Mouse (Mus musculus): ENCODE data around the gene Sit1. TPM values are rescaled to one million over a fixed set of nuclear protein-coding genes. Genes with fewer than 3 reads are reported as not detected.

Gene Sit1
- polyA plus RNA-seq, 1 experiment, result 0.85 TPM

DNA sequence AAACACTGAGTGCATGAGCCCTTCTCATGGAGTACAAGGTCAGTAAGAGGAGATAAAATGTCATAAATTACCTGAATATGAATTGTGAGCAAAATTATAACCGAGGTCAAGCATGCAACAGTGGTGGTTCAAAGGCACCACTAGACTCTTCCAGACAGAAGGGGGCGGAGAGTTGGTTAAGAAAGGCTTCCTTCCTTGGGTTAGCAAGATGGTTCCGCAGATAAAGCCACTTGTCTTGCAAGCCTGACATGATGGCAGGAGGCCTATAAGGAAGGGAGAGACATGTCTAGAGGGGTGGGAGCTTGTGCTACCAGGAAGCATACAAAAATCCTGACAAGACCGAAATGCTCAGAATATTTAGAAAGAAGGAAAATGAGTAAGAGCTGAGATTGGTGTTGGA, 20.7 kb upstream of the Sit1 start:
- WGBS, result 62% methylated on average over 4 of the region's 4 CpGs
- Histone ChIP-seq H3K4me3 (replicated peaks; ENCODE audit: extremely low read depth, low read depth, low read length) (no peak overlapping the region), H3K4me1 (ENCODE audit: control insufficient read depth, insufficient read depth, low read length) (peaks cover 7% of the 10 kb centered on the region; the same call in 1 of the 2 replicates)
- TF ChIP-seq POLR2A (IDR thresholded peaks at IDR 0.05; ENCODE audit: borderline replicate concordance, extremely low read depth, low read depth, low read length) (no peak), CTCF (IDR thresholded peaks at IDR 0.05; ENCODE audit: insufficient read depth, low read length) (no peak)
- no peak for DNase-seq

DNA sequence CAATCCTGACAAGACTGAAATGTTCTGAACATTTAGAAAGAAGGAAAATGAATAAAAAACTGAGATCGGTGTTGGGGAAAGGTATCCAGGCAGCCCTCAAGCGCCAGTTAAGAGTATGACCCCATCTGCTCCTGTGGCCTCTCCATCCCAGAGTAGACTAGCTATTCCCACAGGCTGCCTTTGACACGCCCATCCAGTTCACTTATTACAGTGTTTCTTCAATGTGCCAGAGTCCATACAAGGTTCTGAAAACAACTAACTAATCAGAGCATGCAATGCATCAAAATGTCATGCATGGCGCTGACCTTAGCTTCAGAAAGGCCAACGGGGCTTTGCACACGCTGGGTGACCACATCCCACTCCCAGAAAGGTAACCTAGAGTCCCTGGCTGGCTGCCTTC, 20.0 kb upstream of the Sit1 start:
- Histone ChIP-seq H3K4me1 (ENCODE audit: control insufficient read depth, insufficient read depth, low read length) (peaks cover 3% of the 10 kb centered on the region; the same call in 1 of the 2 replicates), H3K4me3 (replicated peaks; ENCODE audit: extremely low read depth, low read depth, low read length) (no peak overlapping the region)
- TF ChIP-seq POLR2A (IDR thresholded peaks at IDR 0.05; ENCODE audit: borderline replicate concordance, extremely low read depth, low read depth, low read length) (no peak), CTCF (IDR thresholded peaks at IDR 0.05; ENCODE audit: insufficient read depth, low read length) (no peak)
- DNase-seq, result no peak
- WGBS, result 83% methylated on average over 6 of the region's 6 CpGs

DNA sequence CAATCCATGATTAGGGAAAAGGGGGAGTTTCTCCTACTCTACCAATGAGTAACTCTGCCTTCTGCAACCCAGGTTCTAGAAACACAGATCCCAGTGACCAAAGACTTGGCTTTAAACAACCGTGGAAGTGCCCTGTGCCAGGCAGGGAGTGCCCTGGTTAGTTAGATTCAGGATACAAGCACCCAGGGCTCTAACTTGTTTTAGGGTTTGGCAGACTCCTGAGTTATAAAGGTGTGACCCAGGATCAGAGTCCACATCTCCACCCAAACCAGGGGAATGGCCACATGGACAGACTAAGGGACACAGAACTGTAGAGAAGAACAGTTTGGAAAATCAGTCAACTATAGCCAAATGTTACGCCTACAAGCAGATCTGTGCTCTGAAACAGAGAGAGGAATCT, 19.5 kb upstream of the Sit1 start:
- Histone ChIP-seq H3K4me3 (replicated peaks; ENCODE audit: extremely low read depth, low read depth, low read length) (no peak overlapping the region), H3K4me1 (ENCODE audit: control insufficient read depth, insufficient read depth, low read length) (peaks cover 3% of the 10 kb centered on the region; the same call in 1 of the 2 replicates)
- TF ChIP-seq CTCF (IDR thresholded peaks at IDR 0.05; ENCODE audit: insufficient read depth, low read length), result no peak
- TF ChIP-seq POLR2A (IDR thresholded peaks at IDR 0.05; ENCODE audit: borderline replicate concordance, extremely low read depth, low read depth, low read length), result no peak
- WGBS, result 86% methylated on average over 2 of the region's 2 CpGs
- DNase-seq, result no peak

DNA sequence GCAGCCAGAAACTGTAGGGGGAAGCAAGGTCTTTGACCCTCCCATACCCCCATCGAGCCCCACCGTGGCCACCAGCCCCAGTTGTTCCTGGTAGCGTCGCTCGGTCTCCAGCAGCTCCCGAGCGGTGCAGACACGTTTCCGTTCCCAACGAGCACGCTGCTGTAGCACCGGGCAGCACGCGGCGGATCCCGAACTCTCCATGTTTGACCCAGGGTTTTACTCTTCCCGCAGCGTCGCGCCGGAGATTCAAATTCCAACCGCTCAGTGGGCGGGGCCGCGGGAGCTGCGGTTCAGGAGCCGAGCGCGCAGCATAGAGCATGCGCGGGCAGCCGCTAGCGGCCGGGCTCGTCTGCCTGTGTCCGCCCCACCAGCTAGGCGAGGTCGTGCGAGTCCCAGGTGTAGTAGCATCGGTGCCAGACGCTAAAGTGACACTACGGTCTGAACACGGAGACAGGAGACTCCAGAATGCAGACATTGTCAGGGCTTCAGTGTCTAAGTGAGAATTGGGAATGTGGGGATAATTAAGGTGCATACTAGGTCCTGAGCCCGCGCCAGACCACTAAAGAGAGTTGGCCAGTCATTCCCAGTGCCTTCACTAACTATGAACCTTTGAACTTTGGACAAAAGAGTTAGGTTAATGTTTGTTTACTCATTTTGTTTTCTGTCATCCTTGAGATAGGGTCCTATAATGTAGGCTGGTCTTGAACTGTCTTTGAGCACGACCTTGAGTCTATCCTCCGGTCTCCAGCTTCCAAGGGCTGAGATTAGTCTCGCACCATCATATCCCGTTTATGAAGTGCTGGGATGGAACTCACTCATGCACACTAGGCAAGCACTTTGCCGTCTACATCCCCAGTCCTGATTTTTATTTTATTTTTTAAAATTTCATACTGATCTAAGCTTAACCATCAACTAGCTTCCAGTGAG, 16.1 kb upstream of the Sit1 start, which contains the start of gene Arhgef39:
Arhgef39 (minus strand) TSS at position 289 of the 927 bp plus-strand sequence.
- Histone ChIP-seq H3K4me3 (replicated peaks; ENCODE audit: extremely low read depth, low read depth, low read length) (peak within 1 kb of the TSS; percentile 66), H3K4me1 (ENCODE audit: control insufficient read depth, insufficient read depth, low read length) (no peaks in the 10 kb centered on the region)
- no peak for TF ChIP-seq CTCF (IDR thresholded peaks at IDR 0.05; ENCODE audit: insufficient read depth, low read length)
- DNase-seq, result peak; percentile 74
- 6% methylated on average over 50 of the region's 50 CpGs for WGBS

DNA sequence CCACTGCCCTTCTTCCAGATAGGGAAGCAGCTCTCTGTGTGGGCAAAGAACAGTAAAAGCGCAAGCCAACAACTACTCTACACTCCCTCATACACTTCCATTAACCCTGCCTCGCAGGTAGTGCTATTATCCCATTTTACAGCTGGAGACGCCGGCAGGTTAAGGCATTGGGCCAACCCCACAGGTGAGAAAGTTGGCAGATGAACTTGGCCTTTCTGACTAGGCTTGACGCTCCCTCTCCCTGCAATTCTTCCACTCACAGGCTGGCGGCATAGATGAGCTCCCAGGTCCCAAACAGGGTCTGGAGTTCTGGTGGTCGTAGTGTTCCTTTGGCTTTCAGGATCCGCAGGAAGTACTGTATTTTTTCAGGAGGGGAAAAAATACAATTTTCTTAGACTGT, 15.4 kb upstream of the Sit1 start:
- WGBS, result 12% methylated on average over 8 of the region's 8 CpGs
- Histone ChIP-seq H3K4me1 (ENCODE audit: control insufficient read depth, insufficient read depth, low read length) (peaks cover 3% of the 10 kb centered on the region; the same call in 1 of the 2 replicates), H3K4me3 (replicated peaks; ENCODE audit: extremely low read depth, low read depth, low read length) (no peak overlapping the region)
- DNase-seq, result no peak
- TF ChIP-seq POLR2A (IDR thresholded peaks at IDR 0.05; ENCODE audit: borderline replicate concordance, extremely low read depth, low read depth, low read length), result no peak
- peak; percentile 42 for TF ChIP-seq CTCF (IDR thresholded peaks at IDR 0.05; ENCODE audit: insufficient read depth, low read length)

DNA sequence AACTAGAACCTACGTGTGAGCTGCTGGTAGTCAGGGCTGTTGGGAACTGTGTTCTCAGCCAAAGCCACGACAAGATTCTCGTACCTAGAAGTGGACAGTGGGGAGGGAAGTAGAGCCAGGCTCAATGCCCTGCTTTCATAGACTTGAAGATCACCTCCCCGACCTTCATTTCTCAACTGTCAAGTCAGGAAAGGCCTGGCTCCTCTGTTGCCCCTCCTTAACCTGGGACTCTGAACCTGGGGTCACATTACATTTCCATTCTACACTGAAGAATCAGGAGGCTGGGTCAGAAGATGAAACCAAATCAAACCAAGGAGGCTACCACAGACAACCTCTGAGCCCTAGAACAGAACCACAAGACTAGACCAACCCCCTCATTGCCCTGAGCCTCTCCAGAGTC, 14.4 kb upstream of the Sit1 start:
- TF ChIP-seq CTCF (IDR thresholded peaks at IDR 0.05; ENCODE audit: insufficient read depth, low read length), result no peak
- TF ChIP-seq POLR2A (IDR thresholded peaks at IDR 0.05; ENCODE audit: borderline replicate concordance, extremely low read depth, low read depth, low read length), result no peak
- H3K4me3 ChIP-seq (replicated peaks; ENCODE audit: extremely low read depth, low read depth, low read length), result no peak overlapping the region
- WGBS, result 61% methylated on average over 4 of the region's 4 CpGs

DNA sequence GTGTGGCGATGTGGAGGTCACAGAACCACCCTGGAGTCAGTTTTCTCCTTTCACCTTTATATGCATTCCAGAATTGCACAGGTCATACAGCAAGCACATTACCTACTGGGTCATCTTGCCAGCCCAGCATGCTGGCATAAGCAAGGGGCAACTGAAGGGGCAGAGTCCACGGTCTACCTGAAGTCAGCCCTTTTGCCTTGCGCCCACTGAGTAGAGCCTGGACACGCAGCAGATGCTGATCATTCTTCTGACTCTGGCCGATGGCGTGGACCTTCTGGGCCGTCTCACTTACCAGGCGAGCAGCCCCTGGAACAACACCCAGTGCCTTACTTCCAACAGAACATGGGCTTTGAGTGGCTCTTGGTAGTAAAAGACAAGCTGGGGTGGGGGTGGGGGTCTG, 13.9 kb upstream of the Sit1 start:
- peaks cover 3% of the 10 kb centered on the region; the same call in 1 of the 2 replicates for H3K4me1 ChIP-seq (ENCODE audit: control insufficient read depth, insufficient read depth, low read length)
- TF ChIP-seq POLR2A (IDR thresholded peaks at IDR 0.05; ENCODE audit: borderline replicate concordance, extremely low read depth, low read depth, low read length) (no peak), CTCF (IDR thresholded peaks at IDR 0.05; ENCODE audit: insufficient read depth, low read length) (no peak)
- no peak for DNase-seq
- H3K4me3 ChIP-seq (replicated peaks; ENCODE audit: extremely low read depth, low read depth, low read length), result no peak overlapping the region
- WGBS, result 91% methylated on average over 8 of the region's 8 CpGs

More for the DNA sequence above, 14.4 kb upstream of the Sit1 start:
- H3K4me1 ChIP-seq (ENCODE audit: control insufficient read depth, insufficient read depth, low read length), result peaks cover 3% of the 10 kb centered on the region; the same call in 1 of the 2 replicates
- DNase-seq, result no peak

DNA sequence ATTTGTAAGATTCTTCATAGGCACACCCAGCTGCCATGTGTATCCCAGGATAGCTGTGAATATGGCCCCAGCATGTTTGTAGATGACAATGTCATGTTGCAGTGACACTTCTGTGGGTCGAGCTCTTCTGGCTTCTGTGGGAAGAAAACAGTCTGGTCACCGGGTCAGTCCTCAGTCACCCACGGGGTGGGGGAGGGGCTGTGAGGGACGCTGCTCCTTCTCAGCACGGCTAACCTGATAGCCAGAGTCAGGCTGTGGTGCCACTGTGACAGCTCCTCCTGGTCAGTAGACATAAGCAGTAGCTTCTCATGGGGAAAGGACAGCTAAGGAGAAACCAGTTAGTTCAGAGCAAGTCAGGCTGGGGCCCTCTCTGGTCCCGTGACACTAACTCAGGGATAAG, 13.1 kb upstream of the Sit1 start:
- 63% methylated on average over 6 of the region's 6 CpGs for WGBS
- H3K4me1 ChIP-seq (ENCODE audit: control insufficient read depth, insufficient read depth, low read length), result peaks cover 3% of the 10 kb centered on the region; the same call in 1 of the 2 replicates
- no peak for DNase-seq
- H3K4me3 ChIP-seq (replicated peaks; ENCODE audit: extremely low read depth, low read depth, low read length), result no peak overlapping the region
- TF ChIP-seq CTCF (IDR thresholded peaks at IDR 0.05; ENCODE audit: insufficient read depth, low read length) (no peak), POLR2A (IDR thresholded peaks at IDR 0.05; ENCODE audit: borderline replicate concordance, extremely low read depth, low read depth, low read length) (no peak)

DNA sequence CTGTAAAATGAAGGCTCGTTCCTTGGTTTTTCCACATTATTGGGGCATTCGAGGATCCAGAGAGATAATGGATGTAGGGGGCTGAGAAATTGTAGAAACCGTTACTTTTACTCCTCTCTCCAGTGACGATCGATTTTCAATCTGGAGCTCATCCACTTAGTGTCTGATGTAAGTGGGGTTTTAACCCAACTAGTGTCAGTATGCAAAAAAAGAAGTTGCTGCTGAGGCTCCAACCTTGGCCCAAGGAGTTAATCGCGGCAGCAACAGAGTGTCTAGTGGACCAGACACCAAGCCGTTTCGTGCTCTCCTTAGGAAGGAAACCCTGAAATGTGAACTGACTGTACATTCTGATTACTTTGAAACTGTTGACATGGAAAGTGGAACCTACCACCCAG, 10.3 kb upstream of the Sit1 start:
- 1% methylated on average over 9 of the region's 9 CpGs for WGBS
- DNase-seq, result no peak
- no peak for TF ChIP-seq CTCF (IDR thresholded peaks at IDR 0.05; ENCODE audit: insufficient read depth, low read length)
- no peak for TF ChIP-seq POLR2A (IDR thresholded peaks at IDR 0.05; ENCODE audit: borderline replicate concordance, extremely low read depth, low read depth, low read length)
- Histone ChIP-seq H3K4me3 (replicated peaks; ENCODE audit: extremely low read depth, low read depth, low read length) (peak overlapping the region; percentile 93), H3K4me1 (ENCODE audit: control insufficient read depth, insufficient read depth, low read length) (peaks cover 5% of the 10 kb centered on the region; the same call in 1 of the 2 replicates)

Measured in lung, adult 2 months (tissue).